Mouse (Mus musculus) kidney, embryonic 14.5 days (tissue): ENCODE data around the gene Pde1a. TPM values are rescaled to one million over a fixed set of nuclear protein-coding genes. Genes with fewer than 3 reads are reported as not detected.

ENCODE experiments used
- polyA plus RNA-seq: library from polyadenylated mRNA; unstranded; fragments of >200 nt; fragmentation: Nextera tagmentation; extraction: Ambion mirVana; gene quantifications from 2 replicates; pipeline ENCODE4 v1.2.1, GENCODE M21; 2014

Pde1a gene
- polyA plus RNA-seq, 1 experiment from 2014 or later = 20.2 TPM

Other genes with a start within 250 kb of the Pde1a start
- not detected in 2 replicates for gene Prdx6b, start 163.0 kb upstream of the Pde1a start, polyA plus RNA-seq
- gene Dnajc10, start 186.0 kb upstream of the Pde1a start, polyA plus RNA-seq = 67.7 and 105 TPM in 2 replicates